Mouse (Mus musculus) liver, embryonic 13.5 days (tissue): ENCODE results near the gene Zfp180. TPM values are rescaled to one million over a fixed set of nuclear protein-coding genes. Genes with fewer than 3 reads are reported as not detected.

Source experiments
- ATAC-seq: fragments of 200-750 bp; cut with Nextera tagmentation; 2 replicates; pipeline ENCODE4 v1.8.0; 2017; ENCODE audit warnings: low read depth, mild to moderate bottlenecking, moderate number of reproducible peaks, moderate library complexity
- DNase-seq: peaks from one replicate; pipeline ENCODE4 v3.0.0; 2022
- H3K27ac ChIP-seq: fragments of 300-500 bp; sonication (generic); 2 replicates; pipeline ENCODE4 v1.5.1; 2015; ENCODE audit warnings: moderate library complexity, mild to moderate bottlenecking, inconsistent platforms
- H3K27me3 ChIP-seq: fragments of 300-500 bp; sonication (generic); 2 replicates; pipeline ENCODE4 v1.6.1; 2015; ENCODE audit warnings: mild to moderate bottlenecking, inconsistent platforms
- H3K36me3 ChIP-seq: fragments of 300-500 bp; sonication (generic); 2 replicates; pipeline ENCODE4 v1.6.1; 2015; ENCODE audit warnings: mild to moderate bottlenecking, inconsistent platforms
- H3K4me1 ChIP-seq: fragments of 300-500 bp; sonication (generic); replicated peaks from 2 replicates; pipeline ENCODE4 v1.6.1; 2015; ENCODE audit warnings: inconsistent platforms
- H3K4me2 ChIP-seq: fragments of 300-500 bp; sonication (generic); 2 replicates; pipeline ENCODE4 v1.6.1; 2015; ENCODE audit warnings: inconsistent platforms, mild to moderate bottlenecking, moderate library complexity
- H3K4me3 ChIP-seq: fragments of 300-500 bp; sonication (generic); replicated peaks from 2 replicates; pipeline ENCODE4 v1.5.1; 2015; ENCODE audit warnings: mild to moderate bottlenecking, inconsistent platforms
- H3K9ac ChIP-seq: fragments of 300-500 bp; sonication (generic); 2 replicates; pipeline ENCODE4 v1.6.1; 2015; ENCODE audit warnings: mild to moderate bottlenecking, inconsistent platforms
- H3K9me3 ChIP-seq: fragments of 300-500 bp; sonication (generic); replicated peaks from 2 replicates; pipeline ENCODE4 v1.6.1; 2016; ENCODE audit warnings: inconsistent platforms
- WGBS: fragments of 180-500 bp; shearing (Covaris S2); methylation state at CpG from one replicate; pipeline ENCODE4 v1.1.7; 2015; ENCODE audit not compliant: insufficient replicate concordance; 5-methylcytosine and 5-hydroxymethylcytosine counted together
- polyA plus RNA-seq: library from polyadenylated mRNA; unstranded; fragments of >200 nt; fragmentation: Nextera tagmentation; extraction: Ambion mirVana; gene quantifications from 2 replicates; pipeline ENCODE4 v1.2.1, GENCODE M21; 2015

Zfp180 gene
- polyA plus RNA-seq, 1 experiment from 2014 or later: 10.0 TPM

- Histone ChIP-seq H3K27ac (peak within 1 kb of the TSS; percentile 71), H3K9ac (peak within 1 kb of the TSS; percentile 76), H3K27me3 (no peaks in the 10 kb centered on the region), H3K4me1 (peaks cover 20% of the 10 kb centered on the region), H3K9me3 (peaks cover 12% of the 10 kb centered on the region; the same call in 1 of the 2 replicates), H3K4me2 (peak within 1 kb of the TSS; percentile 80), H3K4me3 (peak within 1 kb of the TSS; percentile 64), H3K36me3 (peaks cover 25% of the 10 kb centered on the region)
- DNase-seq: no peak
- peak; percentile 87 for ATAC-seq
- WGBS: 4% methylated on average over 23 of the region's 23 CpGs
These were observed 30.6 kb downstream of the Zfp180 start, which contains the start of gene Zfp112 for GRCm38 (mm10) chr7:24112156-24112856. Gene Zfp112, plus strand, starts transcription at chr7:24112314.

- Histone ChIP-seq H3K36me3 (peaks cover 19% of the 10 kb centered on the region), H3K4me1 (peaks cover 20% of the 10 kb centered on the region), H3K9me3 (peaks cover 7% of the 10 kb centered on the region; the same call in 1 of the 2 replicates), H3K4me3 (peak overlapping the region; percentile 64), H3K4me2 (peak overlapping the region; percentile 80), H3K9ac (peak overlapping the region; percentile 76), H3K27me3 (no peaks in the 10 kb centered on the region), H3K27ac (peak overlapping the region; percentile 71)
- DNase-seq: peak; percentile 68
- peak; percentile 43; the same call in 1 of the 2 replicates for ATAC-seq
- WGBS: 22% methylated on average over 12 of the region's 12 CpGs
These were observed 31.3 kb downstream of the Zfp180 start for GRCm38 (mm10) chr7:24113001-24113400.

GRCm38 (mm10) chr7:24116655-24117054 lies 34.9 kb downstream of the Zfp180 start:
- Histone ChIP-seq H3K36me3 (no peaks in the 10 kb centered on the region), H3K4me2 (no peak overlapping the region), H3K4me3 (no peak overlapping the region), H3K27me3 (no peaks in the 10 kb centered on the region), H3K4me1 (peaks cover 20% of the 10 kb centered on the region), H3K27ac (no peak overlapping the region), H3K9me3 (no peaks in the 10 kb centered on the region), H3K9ac (no peak overlapping the region)
- no peak for ATAC-seq
- 37% methylated on average over 4 of the region's 4 CpGs for WGBS
- DNase-seq: no peak

- Histone ChIP-seq H3K36me3 (peaks cover 18% of the 10 kb centered on the region), H3K9ac (peak overlapping the region; percentile 81), H3K27me3 (no peaks in the 10 kb centered on the region), H3K27ac (peak overlapping the region; percentile 19), H3K4me1 (peaks cover 17% of the 10 kb centered on the region), H3K9me3 (no peaks in the 10 kb centered on the region), H3K4me2 (peak overlapping the region; percentile 74), H3K4me3 (peak overlapping the region; percentile 79)
- DNase-seq (no peak), ATAC-seq (no peak; the same call in 1 of the 2 replicates)
- 17% methylated on average over 6 of the region's 6 CpGs for WGBS
These were observed 51.8 kb downstream of the Zfp180 start for GRCm38 (mm10) chr7:24133425-24133995.

GRCm38 (mm10) chr7:24133996-24134828 lies 52.5 kb downstream of the Zfp180 start, which contains the start of gene Zfp235:
Gene Zfp235, plus strand, starts transcription at chr7:24134169.
- peak within 1 kb of the TSS; percentile 19 for H3K27ac ChIP-seq
- DNase-seq (peak; percentile 70), ATAC-seq (peak; percentile 96)
- WGBS: 3% methylated on average over 32 of the region's 32 CpGs
- H3K4me3 ChIP-seq: peak within 1 kb of the TSS; percentile 79
- H3K4me2 ChIP-seq: peak within 1 kb of the TSS; percentile 74
- H3K9ac ChIP-seq: peak within 1 kb of the TSS; percentile 81
- no peaks in the 10 kb centered on the region for H3K27me3 ChIP-seq
- H3K9me3 ChIP-seq: no peaks in the 10 kb centered on the region
- H3K4me1 ChIP-seq: peaks cover 17% of the 10 kb centered on the region
- peaks cover 23% of the 10 kb centered on the region for H3K36me3 ChIP-seq

GRCm38 (mm10) chr7:24142566-24142965 lies 60.8 kb downstream of the Zfp180 start:
- no peaks in the 10 kb centered on the region for H3K27me3 ChIP-seq
- no peak overlapping the region for H3K27ac ChIP-seq
- WGBS: 44% methylated on average over 6 of the region's 6 CpGs
- no peaks in the 10 kb centered on the region for H3K4me1 ChIP-seq
- no peak for DNase-seq
- no peak overlapping the region for H3K9ac ChIP-seq
- H3K9me3 ChIP-seq: no peaks in the 10 kb centered on the region
- no peak for ATAC-seq
- peaks cover 41% of the 10 kb centered on the region for H3K36me3 ChIP-seq
- no peak overlapping the region for H3K4me3 ChIP-seq
- H3K4me2 ChIP-seq: no peak overlapping the region

- WGBS: 0% methylated on average over 1 of the region's 1 CpGs
- H3K4me2 ChIP-seq: no peak overlapping the region
- H3K9me3 ChIP-seq: no peaks in the 10 kb centered on the region
- no peak overlapping the region for H3K27ac ChIP-seq
- no peaks in the 10 kb centered on the region for H3K4me1 ChIP-seq
- no peak overlapping the region for H3K9ac ChIP-seq
- no peaks in the 10 kb centered on the region for H3K36me3 ChIP-seq
- DNase-seq: no peak
- no peak for ATAC-seq
- H3K4me3 ChIP-seq: no peak overlapping the region
- no peaks in the 10 kb centered on the region for H3K27me3 ChIP-seq
These were observed 71.5 kb downstream of the Zfp180 start for GRCm38 (mm10) chr7:24153272-24153671.

Other genes with a start within 250 kb of the Zfp180 start
- gene Vmn1r176, start 244.6 kb upstream of the Zfp180 start, polyA plus RNA-seq: not detected in 2 replicates
- not detected in 2 replicates for gene Vmn1r177, start 215.5 kb upstream of the Zfp180 start, polyA plus RNA-seq
- gene Vmn1r178, start 189.9 kb upstream of the Zfp180 start, polyA plus RNA-seq: not detected in 2 replicates
- not detected in 2 replicates for gene Vmn1r179, start 154.9 kb upstream of the Zfp180 start, polyA plus RNA-seq
- gene Vmn1r180, start 131.3 kb upstream of the Zfp180 start, polyA plus RNA-seq: not detected in 2 replicates
- gene Vmn1r181, start 107.3 kb upstream of the Zfp180 start, polyA plus RNA-seq: not detected in 2 replicates
- gene V1rd19, start 80.2 kb upstream of the Zfp180 start, polyA plus RNA-seq: not detected in 2 replicates
- gene Vmn1r183, start 28.7 kb upstream of the Zfp180 start, polyA plus RNA-seq: not detected in 2 replicates
- gene Zfp112, start 30.4 kb downstream of the Zfp180 start, polyA plus RNA-seq: 1.0 TPM in 2 replicates
- 3.8 and 4.6 TPM in 2 replicates for gene Zfp235, start 52.2 kb downstream of the Zfp180 start, polyA plus RNA-seq
- gene Zfp114, start 93.1 kb downstream of the Zfp180 start, polyA plus RNA-seq: 0.61 and 0.94 TPM in 2 replicates
- gene Zfp111, start 129.5 kb downstream of the Zfp180 start, polyA plus RNA-seq: 1.4 and 2.5 TPM in 2 replicates
- 1.3 and 2.3 TPM in 2 replicates for gene Zfp109, start 155.6 kb downstream of the Zfp180 start, polyA plus RNA-seq
- gene Zfp108, start 172.9 kb downstream of the Zfp180 start, polyA plus RNA-seq: 0.40 and 0.49 TPM in 2 replicates
- 0.97 and 1.2 TPM in 2 replicates for gene Zfp93, start 188.5 kb downstream of the Zfp180 start, polyA plus RNA-seq
- gene Zfp61, start 219.3 kb downstream of the Zfp180 start, polyA plus RNA-seq: 3.4 and 5.1 TPM in 2 replicates
- gene Zfp94, start 234.7 kb downstream of the Zfp180 start, polyA plus RNA-seq: 2.5 and 2.6 TPM in 2 replicates